Mouse (Mus musculus): ENCODE results near the gene Rgs19. TPM values are rescaled to one million over a fixed set of nuclear protein-coding genes. Genes with fewer than 3 reads are reported as not detected.
A peak's percentile ranks its signal among the peaks of the same experiment; 100 is the strongest.

Rgs19 gene
- polyA plus RNA-seq, 1 experiment from 2014 or later, result 67.7 TPM

DNA sequence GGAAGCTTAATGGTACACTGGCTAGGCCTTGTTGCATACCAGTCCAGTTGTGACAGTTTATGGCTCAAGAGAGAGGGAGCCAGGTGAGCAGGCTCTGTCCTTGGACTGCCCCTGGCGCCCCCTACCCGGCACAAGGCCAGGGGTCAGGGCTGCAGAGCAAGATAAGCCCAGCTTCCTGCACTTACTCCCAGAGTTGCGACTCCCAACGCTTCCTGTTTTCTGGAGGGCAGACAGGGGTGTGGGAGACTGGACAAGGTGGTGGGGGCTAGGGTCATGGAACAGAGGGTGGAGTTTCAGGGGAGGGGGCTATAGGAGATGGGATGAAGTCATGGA is 30.5 kb downstream of the Rgs19 start:
- H3K36me3 ChIP-seq, result no peaks in the 10 kb centered on the region
- no peak for DNase-seq (ENCODE audit: low spot score)
- H3K27me3 ChIP-seq (ENCODE audit: insufficient read depth, poor library complexity, severe bottlenecking), result peaks cover 6% of the 10 kb centered on the region
- no peak overlapping the region for H3K4me3 ChIP-seq
- WGBS, result 12% methylated on average over 4 of the region's 4 CpGs
- peak overlapping the region; percentile 70 for H3K27ac ChIP-seq
- no peaks in the 10 kb centered on the region; the same call in 1 of the 2 replicates for H3K9me3 ChIP-seq
- H3K4me1 ChIP-seq, result peaks cover 36% of the 10 kb centered on the region

- Histone ChIP-seq H3K4me1 (peaks cover 37% of the 10 kb centered on the region), H3K27ac (peak overlapping the region; percentile 70), H3K27me3 (ENCODE audit: insufficient read depth, poor library complexity, severe bottlenecking) (peaks cover under 1% of the 10 kb centered on the region), H3K9me3 (no peaks in the 10 kb centered on the region; the same call in 1 of the 2 replicates), H3K36me3 (no peaks in the 10 kb centered on the region), H3K4me3 (no peak overlapping the region)
- 79% methylated on average over 3 of the region's 3 CpGs for WGBS
- DNase-seq (ENCODE audit: low spot score), result no peak
Measured at GRCm38 (mm10) chr2:181662620-181663297, 31.0 kb downstream of the Rgs19 start.

- peak; percentile 89 for DNase-seq (ENCODE audit: low spot score)
- Histone ChIP-seq H3K36me3 (peaks cover 26% of the 10 kb centered on the region), H3K4me1 (peaks cover 40% of the 10 kb centered on the region), H3K4me3 (peak overlapping the region; percentile 10; the same call in 1 of the 2 replicates), H3K9me3 (no peaks in the 10 kb centered on the region), H3K27ac (peak overlapping the region; percentile 39; the same call in 1 of the 2 replicates), H3K27me3 (ENCODE audit: insufficient read depth, poor library complexity, severe bottlenecking) (no peaks in the 10 kb centered on the region)
- WGBS, result 8% methylated on average over 9 of the region's 9 CpGs
Measured at GRCm38 (mm10) chr2:181659609-181660055, 34.1 kb downstream of the Rgs19 start.

GRCm38 (mm10) chr2:181658930-181659555 is 34.7 kb downstream of the Rgs19 start:
- no peak for DNase-seq (ENCODE audit: low spot score)
- Histone ChIP-seq H3K27ac (0 out of 2 replicates have a peak overlapping the region, but pooled peaks have one; percentile 31), H3K27me3 (ENCODE audit: insufficient read depth, poor library complexity, severe bottlenecking) (no peaks in the 10 kb centered on the region), H3K4me3 (no peak overlapping the region), H3K9me3 (no peaks in the 10 kb centered on the region), H3K36me3 (peaks cover 29% of the 10 kb centered on the region), H3K4me1 (peaks cover 40% of the 10 kb centered on the region)
- 36% methylated on average over 17 of the region's 17 CpGs for WGBS

GRCm38 (mm10) chr2:181658528-181658927 is 35.2 kb downstream of the Rgs19 start:
- no peak overlapping the region for H3K4me3 ChIP-seq
- peaks cover 37% of the 10 kb centered on the region for H3K4me1 ChIP-seq
- 0 out of 2 replicates have a peak overlapping the region, but pooled peaks have one; percentile 8 for H3K27ac ChIP-seq
- no peaks in the 10 kb centered on the region for H3K27me3 ChIP-seq (ENCODE audit: insufficient read depth, poor library complexity, severe bottlenecking)
- H3K9me3 ChIP-seq, result no peaks in the 10 kb centered on the region
- 85% methylated on average over 7 of the region's 7 CpGs for WGBS
- no peak for DNase-seq (ENCODE audit: low spot score)
- peaks cover 34% of the 10 kb centered on the region for H3K36me3 ChIP-seq

GRCm38 (mm10) chr2:181657441-181657840 is 36.3 kb downstream of the Rgs19 start:
- Histone ChIP-seq H3K9me3 (no peaks in the 10 kb centered on the region), H3K27ac (no peak overlapping the region), H3K36me3 (peaks cover 45% of the 10 kb centered on the region), H3K4me3 (no peak overlapping the region), H3K27me3 (ENCODE audit: insufficient read depth, poor library complexity, severe bottlenecking) (no peaks in the 10 kb centered on the region), H3K4me1 (peaks cover 27% of the 10 kb centered on the region; the same call in 1 of the 2 replicates)
- 75% methylated on average over 2 of the region's 2 CpGs for WGBS
- no peak for DNase-seq (ENCODE audit: low spot score)

DNA sequence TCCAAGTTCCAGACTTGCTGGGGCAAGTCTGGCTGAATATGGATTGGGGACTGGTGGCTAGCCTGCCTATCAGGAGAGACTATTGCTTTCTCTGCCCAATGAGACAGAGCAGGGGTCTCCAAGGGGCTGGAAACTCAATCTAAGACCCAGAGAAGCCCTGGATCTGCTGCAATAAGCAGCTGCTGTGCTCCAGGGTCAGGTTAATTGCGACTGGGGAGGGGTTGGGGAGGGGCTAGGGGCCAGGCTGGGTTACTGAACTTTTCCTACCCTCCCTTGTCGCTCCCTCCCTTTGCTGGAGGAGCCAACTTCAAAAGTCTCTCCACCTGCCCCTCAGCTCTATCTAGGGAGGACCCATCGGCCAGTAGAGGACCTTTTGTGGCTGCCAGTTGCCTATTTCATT is 37.0 kb downstream of the Rgs19 start, which contains the start of gene Gm29797:
TSS of gene Gm29797 (plus strand) at position 301 of the 400 bp plus-strand sequence.
- H3K4me3 ChIP-seq, result no peak within 1 kb of the TSS
- no peak within 1 kb of the TSS for H3K27ac ChIP-seq
- no peaks in the 10 kb centered on the region for H3K27me3 ChIP-seq (ENCODE audit: insufficient read depth, poor library complexity, severe bottlenecking)
- DNase-seq (ENCODE audit: low spot score), result no peak
- H3K4me1 ChIP-seq, result peaks cover 26% of the 10 kb centered on the region; the same call in 1 of the 2 replicates
- WGBS, result 77% methylated on average over 3 of the region's 3 CpGs
- H3K36me3 ChIP-seq, result peaks cover 52% of the 10 kb centered on the region
- H3K9me3 ChIP-seq, result no peaks in the 10 kb centered on the region

DNA sequence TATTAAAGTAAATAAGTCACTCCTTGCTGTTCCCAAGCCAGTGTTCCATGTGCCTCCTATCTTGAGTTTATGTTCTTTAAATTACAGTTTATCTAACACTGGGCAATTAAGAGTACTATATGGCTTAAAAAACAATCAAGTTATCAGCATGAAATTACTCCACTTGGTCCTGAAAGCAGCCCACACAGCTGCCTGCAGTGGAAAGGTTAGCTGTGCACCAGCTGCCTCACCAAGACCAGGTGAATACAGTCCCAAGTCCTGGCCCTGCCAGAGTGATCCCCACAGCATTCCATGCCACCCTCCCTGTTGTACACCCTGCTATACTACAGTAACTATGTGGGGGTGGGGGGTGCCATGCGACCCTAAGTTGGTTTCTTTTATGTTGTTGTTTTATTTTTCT is 40.3 kb downstream of the Rgs19 start:
- no peak for DNase-seq (ENCODE audit: low spot score)
- Histone ChIP-seq H3K9me3 (no peaks in the 10 kb centered on the region), H3K4me1 (peaks cover 5% of the 10 kb centered on the region; the same call in 1 of the 2 replicates), H3K27me3 (ENCODE audit: insufficient read depth, poor library complexity, severe bottlenecking) (no peaks in the 10 kb centered on the region), H3K27ac (no peak overlapping the region), H3K36me3 (peaks cover 82% of the 10 kb centered on the region), H3K4me3 (no peak overlapping the region)
- WGBS, result 82% methylated on average over 1 of the region's 1 CpGs

DNA sequence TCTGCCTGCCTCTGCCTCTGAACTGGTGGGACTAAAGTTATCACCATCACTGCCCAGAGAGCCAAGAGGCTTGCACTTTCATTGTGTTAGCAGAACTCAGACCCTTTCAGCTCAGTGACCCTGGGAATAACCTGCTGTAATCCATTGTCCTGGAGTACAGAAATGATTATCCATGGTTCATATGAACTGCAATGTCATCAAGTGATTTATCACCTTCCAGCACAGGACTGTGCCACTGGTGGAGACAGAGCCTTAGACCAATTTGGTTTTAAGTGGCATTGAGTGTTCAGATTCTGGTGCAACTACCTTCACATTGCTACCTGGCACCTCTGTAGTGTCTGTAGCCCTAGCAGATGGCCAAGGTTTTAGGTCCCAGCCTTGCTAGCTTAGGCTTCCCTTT is 40.7 kb downstream of the Rgs19 start:
- Histone ChIP-seq H3K9me3 (no peaks in the 10 kb centered on the region), H3K27ac (no peak overlapping the region), H3K4me3 (no peak overlapping the region), H3K36me3 (peaks cover 86% of the 10 kb centered on the region), H3K27me3 (ENCODE audit: insufficient read depth, poor library complexity, severe bottlenecking) (no peaks in the 10 kb centered on the region), H3K4me1 (peaks cover 4% of the 10 kb centered on the region; the same call in 1 of the 2 replicates)
- no peak for DNase-seq (ENCODE audit: low spot score)

- Histone ChIP-seq H3K4me3 (no peak overlapping the region), H3K9me3 (no peaks in the 10 kb centered on the region), H3K4me1 (no peaks in the 10 kb centered on the region), H3K36me3 (peaks cover 89% of the 10 kb centered on the region), H3K27ac (no peak overlapping the region), H3K27me3 (ENCODE audit: insufficient read depth, poor library complexity, severe bottlenecking) (no peaks in the 10 kb centered on the region)
- 92% methylated on average over 10 of the region's 10 CpGs for WGBS
- DNase-seq (ENCODE audit: low spot score), result no peak
Measured at GRCm38 (mm10) chr2:181648926-181649325, 44.9 kb downstream of the Rgs19 start.

GRCm38 (mm10) chr2:181646626-181647472 is 46.9 kb downstream of the Rgs19 start:
- no peak for DNase-seq (ENCODE audit: low spot score)
- H3K4me1 ChIP-seq, result no peaks in the 10 kb centered on the region
- no peaks in the 10 kb centered on the region for H3K9me3 ChIP-seq
- H3K27ac ChIP-seq, result no peak overlapping the region
- no peaks in the 10 kb centered on the region for H3K27me3 ChIP-seq (ENCODE audit: insufficient read depth, poor library complexity, severe bottlenecking)
- H3K36me3 ChIP-seq, result peaks cover 85% of the 10 kb centered on the region
- WGBS, result 86% methylated on average over 6 of the region's 6 CpGs
- no peak overlapping the region for H3K4me3 ChIP-seq

DNA sequence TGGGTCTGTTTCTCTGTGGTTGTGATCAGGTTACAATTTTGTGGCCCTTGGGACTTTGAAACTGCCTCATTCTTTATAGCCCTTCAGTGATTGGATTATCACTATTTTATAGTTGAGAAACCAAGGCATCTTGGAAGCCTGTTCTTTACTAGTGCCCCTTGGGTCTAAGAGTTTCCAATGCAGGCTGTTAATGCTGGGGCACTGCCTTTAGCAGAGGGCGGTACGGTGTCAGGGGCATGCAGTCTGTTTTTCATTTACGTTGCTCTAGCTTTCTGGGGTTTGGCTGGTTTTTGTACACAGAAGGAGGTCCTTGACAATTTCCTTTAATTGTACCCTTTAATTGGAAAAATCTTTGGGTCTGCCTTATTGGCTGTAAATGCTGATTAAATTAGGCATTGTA is 48.1 kb downstream of the Rgs19 start:
- Histone ChIP-seq H3K36me3 (peaks cover 87% of the 10 kb centered on the region), H3K4me1 (no peaks in the 10 kb centered on the region), H3K27ac (no peak overlapping the region), H3K9me3 (no peaks in the 10 kb centered on the region), H3K4me3 (no peak overlapping the region), H3K27me3 (ENCODE audit: insufficient read depth, poor library complexity, severe bottlenecking) (no peaks in the 10 kb centered on the region)
- DNase-seq (ENCODE audit: low spot score), result no peak
- 90% methylated on average over 3 of the region's 3 CpGs for WGBS

DNA sequence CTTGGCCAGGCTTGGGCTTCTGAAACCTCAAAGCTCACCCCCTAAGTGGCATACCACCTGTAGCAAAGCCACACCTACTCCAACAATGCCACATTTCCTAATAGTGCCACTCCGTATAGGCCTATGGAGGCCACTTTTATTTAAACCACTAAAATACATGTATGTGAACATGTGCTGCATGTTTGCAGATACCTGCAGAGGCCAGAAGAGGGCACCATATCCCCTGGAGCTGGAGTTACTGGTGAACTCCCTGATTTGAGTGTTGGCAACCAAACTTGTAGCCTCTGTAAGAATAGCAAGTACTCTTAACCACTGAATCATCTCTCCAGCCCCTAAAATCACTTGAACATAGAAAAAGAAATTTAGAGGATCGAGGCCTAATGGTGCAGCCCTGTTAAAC is 49.4 kb downstream of the Rgs19 start:
- no peaks in the 10 kb centered on the region for H3K27me3 ChIP-seq (ENCODE audit: insufficient read depth, poor library complexity, severe bottlenecking)
- peak; percentile 75 for DNase-seq (ENCODE audit: low spot score)
- H3K4me1 ChIP-seq, result no peaks in the 10 kb centered on the region
- H3K27ac ChIP-seq, result no peak overlapping the region
- H3K36me3 ChIP-seq, result peaks cover 87% of the 10 kb centered on the region
- WGBS, result 87% methylated on average over 2 of the region's 2 CpGs
- H3K4me3 ChIP-seq, result no peak overlapping the region
- H3K9me3 ChIP-seq, result no peaks in the 10 kb centered on the region
